Mouse (Mus musculus): Measurements from ENCODE around the gene 9530003J23Rik.
"Not testable (repeated sequence)": the region's sequence is repeated elsewhere in the genome, so short reads cannot be mapped to it uniquely, and the experiment has no call there.

DNA sequence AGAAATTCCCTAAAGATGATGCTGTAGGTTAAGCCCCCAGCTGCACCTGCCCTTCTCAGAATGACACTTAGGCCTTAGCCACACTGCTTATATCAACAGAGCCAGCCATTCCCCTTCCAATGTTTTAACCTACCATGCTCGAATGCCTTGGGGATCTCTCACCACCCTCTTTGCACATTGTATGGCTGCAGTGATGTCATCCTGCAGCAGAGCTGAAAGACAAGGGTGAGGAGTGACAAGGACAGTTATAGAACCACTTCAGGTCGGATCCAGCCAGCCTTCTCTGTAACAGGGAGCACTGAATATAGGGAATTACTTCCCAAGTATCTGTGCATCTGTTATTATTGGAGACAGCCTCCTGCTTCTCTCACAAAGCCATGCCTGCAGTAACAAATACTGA lies 40.0 kb upstream of the 9530003J23Rik start:
- not testable (repeated sequence) for TF ChIP-seq CTCF (conservative IDR thresholded peaks at IDR 0.05; ENCODE audit: low read length); POU5F1 (IDR thresholded peaks at IDR 0.05; ENCODE audit: borderline replicate concordance, low read length); NANOG (IDR thresholded peaks at IDR 0.05; ENCODE audit: borderline replicate concordance, low read length)

Measured in E14TG2a.4 (cell line).